Mouse (Mus musculus) adrenal gland, adult 2 months (tissue): ENCODE results near the gene 1700049E17Rik1. TPM values are rescaled to one million over a fixed set of nuclear protein-coding genes. Genes with fewer than 3 reads are reported as not detected.
"Not testable (repeated sequence)": the region's sequence is repeated elsewhere in the genome, so short reads cannot be mapped to it uniquely, and the experiment has no call there.

ENCODE experiments used
- DNase-seq: peaks from one replicate; pipeline ENCODE4 v3.0.0; 2021
- long read RNA-seq: library from polyadenylated mRNA; stranded (forward); transcript quantifications from one replicate; pipeline ENCODE4 v2.0.0, GENCODE M21; 2021
- polyA plus RNA-seq: library from polyadenylated mRNA; depleted of rRNA; stranded (reverse); fragments of >200 nt; gene quantifications from 2 replicates; pipeline ENCODE4 v1.2.3, GENCODE M21; 2012; rRNA removed
- total RNA-seq, 2 experiments: library from RNA; stranded (reverse); gene quantifications; 2 replicates each; pipeline ENCODE4 v1.2.3; 2021

Gene 1700049E17Rik1
- total RNA-seq (not detected), polyA plus RNA-seq (not detected in 2 replicates)
- long read RNA-seq, result 0 reads

DNA sequence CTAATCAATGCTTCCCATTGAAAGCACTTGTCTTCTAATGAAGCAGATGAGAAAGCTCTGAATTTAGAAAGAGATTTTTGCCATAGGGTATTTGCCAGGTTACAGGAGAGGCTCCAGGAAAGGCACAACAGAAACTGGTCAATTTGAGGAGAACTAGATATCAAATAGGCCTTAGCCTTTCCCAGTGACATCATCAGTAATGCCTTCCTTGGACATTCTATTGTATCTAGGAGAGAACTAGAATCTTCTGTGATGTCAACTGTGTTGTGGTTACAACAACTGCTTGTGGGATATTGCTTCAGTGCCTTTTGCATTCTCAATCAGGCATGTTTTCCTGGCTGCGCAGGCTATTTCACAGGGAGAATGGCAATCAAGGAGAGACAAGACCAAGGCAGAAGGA, at the start of gene 1700049E17Rik1:
TSS of gene 1700049E17Rik1 (plus strand) at position 301 of the 400 bp plus-strand sequence.
- not testable (repeated sequence) for DNase-seq

DNA sequence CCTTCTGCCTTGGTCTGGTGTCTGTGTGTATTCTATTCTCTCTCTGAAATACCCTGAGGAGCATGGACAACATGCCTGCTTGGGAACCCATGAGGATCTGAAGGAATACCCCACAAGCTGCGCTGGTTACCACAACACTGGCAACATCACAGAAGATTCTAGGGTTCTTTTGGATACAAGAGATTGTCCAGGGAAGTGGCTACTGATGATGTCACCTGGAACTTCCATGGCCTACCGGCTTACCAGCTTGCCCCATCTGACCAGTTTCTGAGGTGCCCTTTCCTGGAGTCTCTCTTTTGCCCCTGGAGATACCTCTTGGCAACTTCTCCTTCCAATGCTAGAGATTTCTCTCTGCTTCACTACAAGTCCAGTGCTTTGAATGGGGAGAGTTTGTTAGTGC, 17.6 kb upstream of the 1700049E17Rik1 start, which contains the start of gene Gm7980:
TSS of gene Gm7980 (minus strand) at position 101 of the 400 bp plus-strand sequence.
- DNase-seq, result not testable (repeated sequence)

DNA sequence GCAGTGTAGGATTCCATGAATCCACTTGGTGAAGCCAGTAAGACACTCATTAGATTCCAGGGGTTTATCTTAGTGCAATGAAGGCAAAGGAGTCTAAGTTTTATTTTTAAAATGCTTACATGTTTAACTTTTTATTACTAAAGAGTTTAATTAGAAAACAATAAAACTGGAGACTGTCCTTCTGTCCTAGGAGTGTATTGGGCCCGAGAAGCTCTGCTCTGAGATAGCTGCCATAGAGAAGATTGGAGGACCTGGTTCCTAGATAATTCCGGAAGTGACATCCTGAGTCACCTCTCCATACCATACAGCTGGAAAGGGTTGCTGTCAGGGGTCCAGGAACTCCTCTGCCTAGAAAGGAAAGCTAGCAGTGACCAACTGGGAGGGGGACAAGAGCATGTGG, 18.9 kb downstream of the 1700049E17Rik1 start, which contains the start of gene 1700024B05Rik:
TSS of gene 1700024B05Rik (plus strand) at position 301 of the 400 bp plus-strand sequence.
- not testable (repeated sequence) for DNase-seq

DNA sequence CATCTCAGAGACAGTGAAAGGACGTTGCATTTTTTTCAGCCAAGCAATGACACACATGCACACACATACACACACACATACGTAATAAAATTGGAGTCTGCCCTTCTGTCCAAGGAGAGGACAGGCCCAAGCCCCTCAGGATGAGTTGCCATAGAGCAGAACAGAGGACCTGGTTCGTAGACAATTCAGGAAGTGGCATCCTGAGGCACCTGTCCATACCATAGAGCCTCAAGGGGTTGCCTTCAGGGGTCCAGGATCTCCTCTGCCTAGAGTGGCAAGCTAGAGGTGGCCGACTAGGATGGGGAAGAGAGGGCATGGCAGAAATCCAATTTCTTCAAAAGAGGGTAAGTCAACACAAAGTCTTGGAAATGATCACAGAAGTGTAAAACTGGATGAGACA, 39.3 kb downstream of the 1700049E17Rik1 start:
- not testable (repeated sequence) for DNase-seq

DNA sequence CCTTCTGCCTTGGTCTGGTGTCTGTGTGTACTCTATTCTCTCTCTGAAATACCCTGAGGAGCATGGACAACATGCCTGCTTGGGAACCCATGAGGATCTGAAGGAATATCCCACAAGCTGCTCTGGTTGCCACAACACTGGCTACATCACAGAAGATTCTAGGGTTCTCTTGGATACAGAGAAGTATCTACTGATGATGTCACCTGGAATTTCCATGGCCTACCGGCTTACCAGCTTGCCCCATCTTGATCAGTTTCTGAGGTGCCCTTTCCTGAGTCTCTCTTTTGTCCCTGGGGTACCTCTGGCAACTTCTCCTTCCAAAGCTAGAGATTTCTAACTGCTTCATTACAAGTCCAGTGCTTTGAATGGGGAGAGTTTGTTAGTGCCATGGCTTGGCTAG, 43.1 kb downstream of the 1700049E17Rik1 start, which contains the start of gene Gm6401:
TSS of gene Gm6401 (minus strand) at position 101 of the 400 bp plus-strand sequence.
- not testable (repeated sequence) for DNase-seq

DNA sequence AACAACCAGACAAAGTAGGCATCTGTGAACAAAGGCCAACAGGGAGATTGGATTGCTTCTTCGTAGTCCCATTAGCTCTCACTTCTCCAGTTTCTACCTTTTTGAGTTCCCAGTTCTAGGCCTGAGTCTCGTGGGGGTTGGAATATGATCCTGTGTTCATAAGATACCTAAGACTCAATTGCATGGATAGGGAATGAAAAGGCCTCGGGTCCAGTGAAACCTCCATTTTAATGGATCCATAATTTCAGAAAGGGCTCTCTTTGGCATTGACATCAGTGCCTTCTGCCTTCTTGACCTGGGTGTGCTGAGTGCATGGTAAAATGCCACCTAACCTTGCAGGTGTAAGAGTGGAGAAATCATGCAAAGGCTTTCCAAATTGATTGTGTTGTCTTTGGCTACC, 43.8 kb downstream of the 1700049E17Rik1 start:
- not testable (repeated sequence) for DNase-seq

Other genes with a start within 250 kb of the 1700049E17Rik1 start
- gene Gm8068, start 223.1 kb upstream of the 1700049E17Rik1 start, total RNA-seq, result not detected
- gene Gm8068, start 223.1 kb upstream of the 1700049E17Rik1 start, polyA plus RNA-seq, result not detected in 2 replicates
- not detected for gene Gm7929, start 174.3 kb upstream of the 1700049E17Rik1 start, total RNA-seq
- gene Gm7929, start 174.3 kb upstream of the 1700049E17Rik1 start, polyA plus RNA-seq, result not detected in 2 replicates
- not detected for gene Gm47189, start 152.5 kb upstream of the 1700049E17Rik1 start, total RNA-seq
- gene Gm47189, start 152.5 kb upstream of the 1700049E17Rik1 start, polyA plus RNA-seq, result not detected in 2 replicates
- not detected for gene Gm7980, start 17.7 kb upstream of the 1700049E17Rik1 start, total RNA-seq
- not detected in 2 replicates for gene Gm7980, start 17.7 kb upstream of the 1700049E17Rik1 start, polyA plus RNA-seq
- gene 1700024B05Rik, start 19.0 kb downstream of the 1700049E17Rik1 start, total RNA-seq, result not detected
- gene 1700024B05Rik, start 19.0 kb downstream of the 1700049E17Rik1 start, polyA plus RNA-seq, result not detected in 2 replicates
- not detected for gene Gm6401, start 43.0 kb downstream of the 1700049E17Rik1 start, total RNA-seq
- gene Gm6401, start 43.0 kb downstream of the 1700049E17Rik1 start, polyA plus RNA-seq, result not detected in 2 replicates
- gene Gm3543, start 58.4 kb downstream of the 1700049E17Rik1 start, total RNA-seq, result not detected
- not detected in 2 replicates for gene Gm3543, start 58.4 kb downstream of the 1700049E17Rik1 start, polyA plus RNA-seq
- gene Gm7951, start 192.4 kb downstream of the 1700049E17Rik1 start, total RNA-seq, result not detected
- gene Gm7951, start 192.4 kb downstream of the 1700049E17Rik1 start, polyA plus RNA-seq, result not detected in 2 replicates
- not detected for gene Gm17027, start 237.7 kb downstream of the 1700049E17Rik1 start, total RNA-seq
- gene Gm17027, start 237.7 kb downstream of the 1700049E17Rik1 start, polyA plus RNA-seq, result not detected in 2 replicates